Comparison of ENCODE assay signal across 21 mouse cellular contexts in the genomic region with DNA sequence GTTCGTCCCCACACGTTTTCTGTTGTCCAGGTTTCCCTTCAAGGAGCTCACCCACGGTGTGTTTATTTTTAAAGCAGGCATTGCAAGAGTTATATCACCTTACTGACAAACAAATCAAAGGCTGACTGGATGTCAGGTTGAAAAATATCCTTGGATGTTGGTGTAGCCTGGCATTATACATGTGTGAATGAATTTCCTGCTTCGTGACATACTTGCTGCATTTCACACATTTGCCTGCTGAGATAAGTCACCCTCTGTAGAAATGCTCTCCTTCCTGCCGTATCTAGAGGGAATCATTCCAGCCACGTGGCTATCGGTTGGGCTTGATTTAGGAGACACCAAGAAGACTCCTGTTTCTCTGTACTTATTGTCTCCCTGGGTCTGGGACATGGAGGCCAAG.
"Had no signal": no experiment of that assay in that cellular context is flagged by ENCODE, and none has a peak within 500 bp of the region (broad histone marks: within the 10 kb centered on the region; RNA-seq: fewer than 3 reads in every experiment).

No protein-coding gene starts in this region.

- H3K4me1 ChIP-seq: liver, embryonic 13.5 days; liver, embryonic 15.5 days; lung, embryonic 15.5 days; midbrain, embryonic 12.5 days; midbrain, embryonic 15.5 days; neural tube, embryonic 12.5 days; stomach, embryonic 15.5 days had no signal

- H3K4me2 ChIP-seq: liver, embryonic 11.5 days; liver, embryonic 13.5 days; liver, embryonic 15.5 days; lung, embryonic 15.5 days; midbrain, embryonic 12.5 days; midbrain, embryonic 15.5 days; neural tube, embryonic 12.5 days; stomach, embryonic 15.5 days had no signal

- H3K9ac ChIP-seq: liver, embryonic 13.5 days; liver, embryonic 15.5 days; liver, postnatal 0 days; lung, embryonic 15.5 days; midbrain, embryonic 12.5 days; midbrain, embryonic 15.5 days; neural tube, embryonic 12.5 days; stomach, embryonic 15.5 days had no signal

- H3K9me3 ChIP-seq: liver, embryonic 13.5 days; liver, embryonic 15.5 days; lung, embryonic 15.5 days; megakaryocyte, embryonic 14.5 days; midbrain, embryonic 12.5 days; midbrain, embryonic 15.5 days; neural tube, embryonic 12.5 days; stomach, embryonic 15.5 days had no signal

- H3K36me3 ChIP-seq: liver, embryonic 13.5 days; liver, embryonic 15.5 days; lung, embryonic 15.5 days; midbrain, embryonic 12.5 days; midbrain, embryonic 15.5 days; neural tube, embryonic 12.5 days; stomach, embryonic 15.5 days had no signal

- H3K27ac ChIP-seq: liver, embryonic 13.5 days; liver, embryonic 15.5 days; lung, embryonic 15.5 days; macrophage; midbrain, embryonic 12.5 days; midbrain, embryonic 15.5 days; neural tube, embryonic 12.5 days; stomach, embryonic 15.5 days; stomach, postnatal 0 days had no signal

- ATAC-seq: liver, postnatal 0 days; lung, postnatal 0 days; midbrain, embryonic 15.5 days had no signal

- DNase-seq: liver; liver, embryonic 13.5 days; liver, postnatal 0 days; lung, adult 2 months; lung, postnatal 14 days; lung, postnatal 36 days; retina, postnatal 1 day; thymus, adult 2 months; thymus, postnatal 25 days; thymus, postnatal 4 days had no signal

- H3K4me3 ChIP-seq: liver, embryonic 13.5 days; liver, embryonic 15.5 days; lung, embryonic 15.5 days; megakaryocyte, embryonic 14.5 days; midbrain, embryonic 12.5 days; midbrain, embryonic 15.5 days; neural tube, embryonic 12.5 days; stomach, embryonic 15.5 days had no signal

- H3K27me3 ChIP-seq: liver, embryonic 13.5 days; liver, embryonic 15.5 days; lung, embryonic 15.5 days; midbrain, embryonic 12.5 days; midbrain, embryonic 15.5 days; neural tube, embryonic 12.5 days; stomach, embryonic 15.5 days had no signal
